Mouse (Mus musculus) kidney, adult 2 months (tissue): ENCODE results near the gene Gabrd.

Source experiments
- CTCF ChIP-seq: fragments of 200-500 bp; conservative IDR thresholded peaks from 2 replicates; pipeline ENCODE4 v1.5.1; 2011; ENCODE audit warnings: low read depth, mild to moderate bottlenecking, control low read depth, low read length, moderate library complexity, mixed read lengths; ENCODE audit not compliant: insufficient read depth, insufficient read length
- POLR2A ChIP-seq: fragments of 200-500 bp; IDR thresholded peaks from one replicate; pipeline ENCODE4 v1.6.1; 2011; ENCODE audit warnings: low read depth, low read length, control low read depth

DNA sequence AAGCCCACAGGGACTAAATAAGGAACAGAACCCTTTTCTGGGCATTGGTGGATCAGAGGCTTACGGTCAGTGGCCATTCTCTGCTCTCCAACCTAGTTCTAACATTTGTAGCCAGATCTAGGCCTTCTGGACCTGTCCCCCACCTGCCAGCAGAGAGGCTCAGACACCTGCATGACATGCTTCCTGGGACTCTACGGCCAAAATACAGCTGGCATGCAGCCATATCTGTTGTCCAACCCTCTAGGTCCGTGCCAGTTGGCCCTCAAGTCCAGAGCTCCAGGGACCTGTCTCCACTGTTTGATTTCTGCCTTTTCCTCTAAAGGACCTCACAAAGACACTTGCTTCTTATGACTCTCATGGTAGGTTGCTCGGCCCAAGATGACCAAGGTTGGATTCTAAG is 1.2 kb downstream of the Gabrd start:
- TF ChIP-seq POLR2A (no peak), CTCF (no peak)
